ENCODE assay signal across 23 mouse cellular contexts in the genomic region with DNA sequence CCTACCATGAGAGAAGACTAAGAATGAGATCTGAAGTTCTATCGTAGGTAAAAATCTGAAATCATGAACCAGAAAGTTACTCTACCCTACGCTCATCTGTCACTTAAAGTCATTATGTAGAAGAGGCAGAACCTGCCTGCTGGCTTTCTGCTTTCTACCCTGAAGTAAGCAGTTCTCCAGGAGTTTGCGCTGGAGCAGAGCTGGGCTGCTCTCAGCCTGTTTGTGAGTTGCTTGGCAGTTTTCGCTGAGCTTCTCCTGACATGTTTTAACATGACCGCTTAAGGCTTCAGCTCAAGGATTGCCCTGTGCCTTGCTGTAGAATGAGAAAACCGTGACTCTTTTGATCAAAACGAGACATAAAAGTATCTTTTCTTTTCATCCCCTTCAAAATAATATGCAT. TPM values are rescaled to one million over a fixed set of nuclear protein-coding genes. Genes with fewer than 3 reads are reported as not detected.
"Had no signal": no experiment of that assay in that cellular context is flagged by ENCODE, and none has a peak within 500 bp of the region (broad histone marks: within the 10 kb centered on the region; RNA-seq: fewer than 3 reads in every experiment).

No protein-coding gene starts in this region.

- H3K36me3 ChIP-seq: limb, embryonic 12.5 days; liver, embryonic 13.5 days; midbrain, embryonic 12.5 days; midbrain, embryonic 15.5 days; neural tube, embryonic 12.5 days; neural tube, embryonic 15.5 days had no signal

- H3K4me3 ChIP-seq: limb, embryonic 12.5 days; liver, embryonic 13.5 days; midbrain, embryonic 12.5 days; midbrain, embryonic 15.5 days; neural tube, embryonic 12.5 days; neural tube, embryonic 15.5 days had no signal

- ATAC-seq: inflammation-experienced regulatory T-cells, adult 6 months; intestine, embryonic 16.5 days; midbrain, embryonic 15.5 days had no signal

- H3K9ac ChIP-seq: limb, embryonic 12.5 days; liver, embryonic 13.5 days; midbrain, embryonic 12.5 days; midbrain, embryonic 15.5 days; neural tube, embryonic 12.5 days; neural tube, embryonic 15.5 days had no signal

- H3K9me3 ChIP-seq: limb, embryonic 12.5 days; liver, embryonic 13.5 days; midbrain, embryonic 12.5 days; midbrain, embryonic 15.5 days; neural tube, embryonic 12.5 days; neural tube, embryonic 15.5 days had no signal

- DNase-seq: kidney, adult 18-20 months; kidney, adult 9 months; kidney, postnatal 14 days; kidney, postnatal 4 days; layer of hippocampus, adult 9-11 months; liver, embryonic 13.5 days; lung, adult 2 months; lung, postnatal 14 days; right cerebral cortex, adult 18-20 months; right cerebral cortex, postnatal 14 days; right cerebral cortex, postnatal 4 days; thymus, postnatal 36 days had no signal

- H3K4me2 ChIP-seq: limb, embryonic 12.5 days; liver, embryonic 13.5 days; midbrain, embryonic 12.5 days; midbrain, embryonic 15.5 days; neural tube, embryonic 12.5 days; neural tube, embryonic 15.5 days had no signal

- H3K27me3 ChIP-seq: limb, embryonic 12.5 days; liver, embryonic 13.5 days; midbrain, embryonic 12.5 days; midbrain, embryonic 15.5 days; neural tube, embryonic 12.5 days; neural tube, embryonic 15.5 days had no signal

- H3K27ac ChIP-seq: limb, embryonic 12.5 days; liver, embryonic 13.5 days; macrophage; midbrain, embryonic 12.5 days; midbrain, embryonic 15.5 days; neural tube, embryonic 12.5 days; neural tube, embryonic 15.5 days had no signal

- H3K4me1 ChIP-seq: limb, embryonic 12.5 days; liver, embryonic 13.5 days; midbrain, embryonic 12.5 days; midbrain, embryonic 15.5 days; neural tube, embryonic 12.5 days; neural tube, embryonic 15.5 days had no signal

RNA-seq across cellular contexts. Expression of a gene that starts 0.8 kb away (rescaled TPM):
- polyA plus RNA-seq: inflammation-experienced regulatory T-cells, adult 6 months; intestine, embryonic 16.5 days; liver, adult 2 months; liver, embryonic 13.5 days; liver, embryonic 16.5 days; lung, embryonic 16.5 days; macrophage had no signal
